Mouse (Mus musculus) midbrain, embryonic 15.5 days (tissue): ENCODE measurements around the gene Sdr39u1. TPM values are rescaled to one million over a fixed set of nuclear protein-coding genes. Genes with fewer than 3 reads are reported as not detected.

Experiments
- ATAC-seq: fragments of 200-750 bp; cut with Nextera tagmentation; replicated peaks from 2 replicates; pipeline ENCODE4 v1.8.0; 2017; ENCODE audit warnings: moderate TSS enrichment
- H3K27ac ChIP-seq: fragments of 300-500 bp; sonication (generic); 2 replicates; pipeline ENCODE4 v1.5.1; 2015; ENCODE audit warnings: mild to moderate bottlenecking, inconsistent platforms
- H3K27me3 ChIP-seq: fragments of 300-500 bp; sonication (generic); replicated peaks from 2 replicates; pipeline ENCODE4 v1.6.1; 2015; ENCODE audit warnings: inconsistent platforms
- H3K36me3 ChIP-seq: fragments of 300-500 bp; sonication (generic); replicated peaks from 2 replicates; pipeline ENCODE4 v1.6.1; 2015; ENCODE audit warnings: inconsistent platforms
- H3K4me1 ChIP-seq: fragments of 300-500 bp; sonication (generic); 2 replicates; pipeline ENCODE4 v1.6.1; 2015; ENCODE audit warnings: inconsistent platforms
- H3K4me2 ChIP-seq: fragments of 300-500 bp; sonication (generic); 2 replicates; pipeline ENCODE4 v1.6.1; 2015; ENCODE audit warnings: inconsistent platforms, mild to moderate bottlenecking, moderate library complexity
- H3K4me3 ChIP-seq: fragments of 300-500 bp; sonication (generic); 2 replicates; pipeline ENCODE4 v1.5.1; 2015; ENCODE audit warnings: mild to moderate bottlenecking, inconsistent platforms
- H3K9ac ChIP-seq: fragments of 300-500 bp; sonication (generic); 2 replicates; pipeline ENCODE4 v1.6.1; 2015; ENCODE audit warnings: mild to moderate bottlenecking, inconsistent platforms
- H3K9me3 ChIP-seq: fragments of 300-500 bp; sonication (generic); 2 replicates; pipeline ENCODE4 v1.6.1; 2016; ENCODE audit warnings: inconsistent platforms
- WGBS: fragments of 180-500 bp; shearing (Covaris S2); methylation state at CpG from one replicate; pipeline ENCODE4 v1.1.7; 2015; ENCODE audit warnings: mixed read lengths; 5-methylcytosine and 5-hydroxymethylcytosine counted together
- polyA plus RNA-seq: library from polyadenylated mRNA; unstranded; fragments of >200 nt; fragmentation: Nextera tagmentation; extraction: Ambion mirVana; gene quantifications from 2 replicates; pipeline ENCODE4 v1.2.1, GENCODE M21; 2015

The Sdr39u1 gene
- polyA plus RNA-seq, 1 experiment from 2014 or later: 169 TPM

DNA sequence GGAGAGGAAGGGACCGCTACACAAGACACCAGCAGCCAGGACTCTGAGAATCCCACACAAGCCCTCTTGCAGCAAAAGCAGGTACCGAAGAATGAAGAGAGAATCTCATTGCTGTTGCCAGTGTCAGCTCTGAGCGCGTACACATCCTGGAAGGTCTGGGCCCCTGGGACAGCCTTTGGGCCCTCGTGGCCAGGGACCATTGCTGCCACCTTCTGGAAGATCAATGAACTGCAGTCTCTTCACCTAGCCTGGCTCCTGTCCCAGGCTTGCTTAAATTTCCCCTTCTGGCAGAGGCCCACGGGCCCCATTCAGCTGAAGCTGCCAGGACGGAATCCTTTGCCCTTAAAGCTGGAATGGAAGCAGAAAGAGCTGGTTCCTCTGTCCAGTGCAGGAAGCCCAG is 36.3 kb downstream of the Sdr39u1 start:
- Histone ChIP-seq H3K4me1 (peaks cover 20% of the 10 kb centered on the region; the same call in 1 of the 2 replicates), H3K9me3 (no peaks in the 10 kb centered on the region), H3K27ac (no peak overlapping the region), H3K36me3 (peaks cover 20% of the 10 kb centered on the region), H3K4me3 (no peak overlapping the region), H3K4me2 (no peak overlapping the region), H3K9ac (no peak overlapping the region), H3K27me3 (no peaks in the 10 kb centered on the region)
- 24% methylated on average over 7 of the region's 7 CpGs for WGBS
- no peak for ATAC-seq

DNA sequence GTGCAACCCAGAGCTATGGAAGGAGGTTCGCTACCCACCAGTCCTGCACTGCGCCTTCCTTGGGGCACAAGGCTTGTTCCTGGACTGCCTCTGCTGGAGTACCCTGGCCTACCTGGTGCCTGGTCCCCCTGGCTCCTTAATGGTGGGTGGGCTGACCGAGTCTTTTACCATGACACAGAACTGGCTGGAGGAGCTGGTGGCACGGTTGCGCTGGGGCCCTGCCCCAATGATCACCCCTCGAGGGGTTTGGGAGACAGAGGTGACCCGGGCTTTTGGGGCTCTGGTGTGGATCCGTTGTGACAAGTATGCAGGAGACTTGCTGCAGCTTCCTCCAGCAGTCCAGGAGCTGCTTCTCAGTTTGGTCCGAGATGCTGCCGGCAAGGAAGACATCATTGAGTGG is 37.1 kb downstream of the Sdr39u1 start:
- Histone ChIP-seq H3K4me1 (peaks cover 24% of the 10 kb centered on the region), H3K36me3 (peaks cover 13% of the 10 kb centered on the region), H3K4me2 (no peak overlapping the region), H3K4me3 (no peak overlapping the region), H3K27ac (no peak overlapping the region), H3K9ac (no peak overlapping the region), H3K9me3 (no peaks in the 10 kb centered on the region), H3K27me3 (no peaks in the 10 kb centered on the region)
- ATAC-seq: no peak; the same call in 1 of the 2 replicates
- WGBS: 94% methylated on average over 10 of the region's 10 CpGs

DNA sequence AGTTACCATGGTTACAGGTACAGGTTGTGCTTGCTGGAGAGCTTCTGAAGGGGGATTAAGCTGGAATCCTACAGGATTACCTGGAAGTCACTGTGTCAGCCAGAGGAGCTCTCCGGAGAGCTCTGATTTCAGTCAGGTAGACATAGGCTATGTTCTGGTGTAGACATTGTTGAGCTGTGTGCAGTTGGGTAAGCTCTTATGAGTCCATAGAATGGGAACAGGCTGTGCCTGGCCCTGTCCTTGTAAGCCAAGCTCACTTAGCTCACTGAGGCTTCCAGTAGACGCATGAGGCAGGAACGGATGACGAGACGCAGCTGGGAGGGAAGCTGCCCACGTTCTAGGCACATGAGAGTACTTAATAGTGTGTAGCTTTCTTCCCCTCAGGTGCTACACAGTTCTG is 37.9 kb downstream of the Sdr39u1 start:
- peak; percentile 10; the same call in 1 of the 2 replicates for ATAC-seq
- H3K4me1 ChIP-seq: peaks cover 32% of the 10 kb centered on the region
- no peak overlapping the region for H3K4me2 ChIP-seq
- no peak overlapping the region for H3K27ac ChIP-seq
- WGBS: 76% methylated on average over 6 of the region's 6 CpGs
- no peaks in the 10 kb centered on the region for H3K9me3 ChIP-seq
- no peak overlapping the region for H3K9ac ChIP-seq
- H3K27me3 ChIP-seq: no peaks in the 10 kb centered on the region
- H3K36me3 ChIP-seq: peaks cover 13% of the 10 kb centered on the region
- no peak overlapping the region for H3K4me3 ChIP-seq

DNA sequence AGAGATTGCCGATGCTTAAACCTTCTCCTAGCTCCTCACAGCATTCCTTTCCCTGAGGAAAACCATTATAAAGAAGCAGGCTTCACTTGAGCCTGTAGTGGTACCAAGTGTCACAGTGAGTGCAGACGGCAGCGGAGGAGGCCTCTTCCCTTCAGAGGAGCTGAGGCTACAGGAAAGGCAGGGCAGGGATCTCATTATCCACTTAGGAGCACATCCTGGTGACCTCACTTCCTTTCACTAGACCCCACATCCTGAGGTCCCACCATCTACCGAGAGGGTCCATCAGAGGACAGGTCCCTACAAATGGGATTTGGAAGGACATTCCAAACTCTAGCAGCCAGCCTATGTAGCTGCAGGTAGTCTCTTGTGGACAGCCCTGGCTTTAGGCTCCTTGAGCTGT is 42.5 kb downstream of the Sdr39u1 start:
- Histone ChIP-seq H3K4me1 (peaks cover 61% of the 10 kb centered on the region), H3K27me3 (no peaks in the 10 kb centered on the region), H3K27ac (no peak overlapping the region), H3K4me2 (no peak overlapping the region; the same call in 1 of the 2 replicates), H3K9ac (no peak overlapping the region), H3K36me3 (no peaks in the 10 kb centered on the region), H3K9me3 (no peaks in the 10 kb centered on the region), H3K4me3 (no peak overlapping the region)
- no peak for ATAC-seq
- WGBS: 66% methylated on average over 4 of the region's 4 CpGs

GRCm38 (mm10) chr14:55855101-55855561 is 45.0 kb downstream of the Sdr39u1 start:
- peak; percentile 41 for ATAC-seq
- peak overlapping the region; percentile 61 for H3K4me2 ChIP-seq
- H3K4me1 ChIP-seq: peaks cover 57% of the 10 kb centered on the region
- H3K9me3 ChIP-seq: no peaks in the 10 kb centered on the region
- H3K9ac ChIP-seq: peak overlapping the region; percentile 67
- no peaks in the 10 kb centered on the region for H3K27me3 ChIP-seq
- WGBS: 0% methylated on average over 4 of the region's 4 CpGs
- H3K36me3 ChIP-seq: no peaks in the 10 kb centered on the region
- H3K27ac ChIP-seq: peak overlapping the region; percentile 83
- H3K4me3 ChIP-seq: peak overlapping the region; percentile 65

DNA sequence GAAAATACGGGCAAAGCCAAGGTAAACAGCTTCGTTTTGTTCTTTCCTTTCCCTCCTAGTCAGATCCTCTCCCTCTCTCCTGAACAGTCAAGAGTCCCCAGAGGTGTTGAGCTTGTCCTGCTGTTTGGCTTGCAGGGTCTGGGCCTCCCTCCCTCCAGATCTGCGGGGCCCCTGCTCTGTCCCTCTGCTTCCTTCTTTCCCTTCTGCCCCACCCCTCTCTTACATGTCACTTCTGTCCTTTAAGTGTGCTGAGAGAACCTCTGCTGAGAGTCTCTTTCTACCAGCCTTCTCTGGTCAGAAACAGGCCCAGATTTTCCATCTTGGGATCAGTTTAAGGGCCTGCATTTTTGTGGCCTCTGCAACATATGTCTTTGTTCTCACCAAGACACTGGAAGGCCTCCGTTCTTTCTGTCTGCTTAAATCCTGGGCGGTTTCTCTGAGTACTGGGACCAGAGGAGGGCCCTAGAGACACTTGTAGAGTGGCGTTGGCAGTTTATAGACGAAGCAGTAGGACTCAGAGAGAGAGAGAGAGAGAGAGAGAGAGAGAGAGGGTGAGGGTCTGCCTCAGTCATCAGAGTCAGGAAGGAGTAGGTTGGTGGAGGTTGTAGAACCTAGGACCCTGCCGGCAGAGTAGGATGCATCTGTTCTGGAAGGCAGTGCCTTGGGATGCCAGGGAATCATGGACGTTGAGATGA is 45.5 kb downstream of the Sdr39u1 start:
- Histone ChIP-seq H3K27ac (peak overlapping the region; percentile 83), H3K4me2 (peak overlapping the region; percentile 61), H3K4me1 (peaks cover 56% of the 10 kb centered on the region), H3K36me3 (no peaks in the 10 kb centered on the region), H3K27me3 (no peaks in the 10 kb centered on the region), H3K4me3 (peak overlapping the region; percentile 65), H3K9ac (peak overlapping the region; percentile 67), H3K9me3 (no peaks in the 10 kb centered on the region)
- ATAC-seq: peak; percentile 44
- under 1% methylated on average over 9 of the region's 9 CpGs for WGBS

GRCm38 (mm10) chr14:55853621-55854285 is 46.3 kb downstream of the Sdr39u1 start, which contains the start of gene Nynrin:
TSS of gene Nynrin (plus strand) at chr14:55854010.
- Histone ChIP-seq H3K4me3 (peak within 1 kb of the TSS; percentile 65), H3K4me1 (peaks cover 49% of the 10 kb centered on the region)
- 2% methylated on average over 33 of the region's 33 CpGs for WGBS

GRCm38 (mm10) chr14:55852646-55853551 is 47.2 kb downstream of the Sdr39u1 start:
- peak overlapping the region; percentile 65 for H3K4me3 ChIP-seq
- H3K4me1 ChIP-seq: peaks cover 45% of the 10 kb centered on the region
- no peaks in the 10 kb centered on the region for H3K36me3 ChIP-seq
- ATAC-seq: peak; percentile 79
- no peak overlapping the region; the same call in 1 of the 2 replicates for H3K9ac ChIP-seq
- no peaks in the 10 kb centered on the region for H3K9me3 ChIP-seq
- WGBS: 4% methylated on average over 11 of the region's 11 CpGs
- no peaks in the 10 kb centered on the region for H3K27me3 ChIP-seq
- H3K27ac ChIP-seq: peak overlapping the region; percentile 83
- H3K4me2 ChIP-seq: peak overlapping the region; percentile 61

More at GRCm38 (mm10) chr14:55853621-55854285, 46.3 kb downstream of the Sdr39u1 start, which contains the start of gene Nynrin:
- H3K4me2 ChIP-seq: peak within 1 kb of the TSS; percentile 61
- no peaks in the 10 kb centered on the region for H3K27me3 ChIP-seq
- peak within 1 kb of the TSS; percentile 83 for H3K27ac ChIP-seq
- H3K9ac ChIP-seq: peak within 1 kb of the TSS; percentile 67
- H3K9me3 ChIP-seq: no peaks in the 10 kb centered on the region
- no peaks in the 10 kb centered on the region for H3K36me3 ChIP-seq
- peak; percentile 84 for ATAC-seq

GRCm38 (mm10) chr14:55850885-55851284 is 49.2 kb downstream of the Sdr39u1 start:
- Histone ChIP-seq H3K9me3 (no peaks in the 10 kb centered on the region), H3K4me2 (no peak overlapping the region), H3K27ac (no peak overlapping the region), H3K9ac (no peak overlapping the region), H3K27me3 (no peaks in the 10 kb centered on the region), H3K4me3 (no peak overlapping the region), H3K4me1 (peaks cover 26% of the 10 kb centered on the region), H3K36me3 (no peaks in the 10 kb centered on the region)
- WGBS: 70% methylated on average over 6 of the region's 6 CpGs
- ATAC-seq: no peak
